Mouse (Mus musculus) liver, embryonic 12.5 days (tissue): ENCODE results near the gene Rad51b. TPM values are rescaled to one million over a fixed set of nuclear protein-coding genes. Genes with fewer than 3 reads are reported as not detected.
A peak's percentile ranks its signal among the peaks of the same experiment; 100 is the strongest.

Source experiments
- ATAC-seq: fragments of 200-750 bp; cut with Nextera tagmentation; 2 replicates; pipeline ENCODE4 v1.8.0; 2017; ENCODE audit warnings: moderate number of reproducible peaks, mild to moderate bottlenecking, moderate library complexity
- H3K27ac ChIP-seq: fragments of 300-500 bp; sonication (generic); 2 replicates; pipeline ENCODE4 v1.5.1; 2016; ENCODE audit warnings: mild to moderate bottlenecking
- H3K27me3 ChIP-seq: fragments of 300-500 bp; sonication (generic); replicated peaks from 2 replicates; pipeline ENCODE4 v1.6.1; 2016; ENCODE audit warnings: mild to moderate bottlenecking, moderate library complexity
- H3K36me3 ChIP-seq: fragments of 300-500 bp; sonication (generic); 2 replicates; pipeline ENCODE4 v1.6.1; 2016; ENCODE audit warnings: mild to moderate bottlenecking, moderate library complexity
- H3K4me1 ChIP-seq: fragments of 300-500 bp; sonication (generic); 2 replicates; pipeline ENCODE4 v1.6.1; 2016
- H3K4me2 ChIP-seq: fragments of 300-500 bp; sonication (generic); 2 replicates; pipeline ENCODE4 v1.6.1; 2016; ENCODE audit warnings: mild to moderate bottlenecking, moderate library complexity
- H3K4me3 ChIP-seq: fragments of 300-500 bp; sonication (generic); 2 replicates; pipeline ENCODE4 v1.5.1; 2016; ENCODE audit warnings: mild to moderate bottlenecking, moderate library complexity
- H3K9ac ChIP-seq: fragments of 300-500 bp; sonication (generic); 2 replicates; pipeline ENCODE4 v1.6.1; 2016; ENCODE audit warnings: mild to moderate bottlenecking, moderate library complexity
- H3K9me3 ChIP-seq: fragments of 300-500 bp; sonication (generic); replicated peaks from 2 replicates; pipeline ENCODE4 v1.6.1; 2016; ENCODE audit warnings: mild to moderate bottlenecking, moderate library complexity
- WGBS: fragments of 180-500 bp; shearing (Covaris S2); methylation state at CpG from one replicate; pipeline ENCODE4 v1.1.7; 2016; ENCODE audit not compliant: insufficient replicate concordance; 5-methylcytosine and 5-hydroxymethylcytosine counted together
- polyA plus RNA-seq: library from polyadenylated mRNA; unstranded; fragments of >200 nt; fragmentation: Nextera tagmentation; extraction: Ambion mirVana; gene quantifications from 2 replicates; pipeline ENCODE4 v1.2.1, GENCODE M21; 2016

Rad51b gene
- polyA plus RNA-seq, 1 experiment from 2014 or later = 7.5 TPM

GRCm38 (mm10) chr12:79550049-79550682 is 253.1 kb downstream of the Rad51b start:
- no peaks in the 10 kb centered on the region for H3K27me3 ChIP-seq
- no peaks in the 10 kb centered on the region for H3K36me3 ChIP-seq
- 84% methylated on average over 7 of the region's 7 CpGs for WGBS
- no peak overlapping the region for H3K27ac ChIP-seq
- no peak overlapping the region for H3K9ac ChIP-seq
- H3K4me2 ChIP-seq = no peak overlapping the region
- H3K4me1 ChIP-seq = no peaks in the 10 kb centered on the region
- H3K4me3 ChIP-seq = no peak overlapping the region
- no peak for ATAC-seq
- no peaks in the 10 kb centered on the region for H3K9me3 ChIP-seq

GRCm38 (mm10) chr12:79551274-79551673 is 254.2 kb downstream of the Rad51b start:
- no peak for ATAC-seq
- Histone ChIP-seq H3K4me3 (no peak overlapping the region), H3K9me3 (no peaks in the 10 kb centered on the region), H3K4me1 (no peaks in the 10 kb centered on the region), H3K9ac (no peak overlapping the region), H3K4me2 (no peak overlapping the region), H3K36me3 (no peaks in the 10 kb centered on the region), H3K27me3 (no peaks in the 10 kb centered on the region), H3K27ac (no peak overlapping the region)
- WGBS = 63% methylated on average over 1 of the region's 1 CpGs

- no peaks in the 10 kb centered on the region for H3K4me1 ChIP-seq
- H3K27me3 ChIP-seq = no peaks in the 10 kb centered on the region
- H3K36me3 ChIP-seq = no peaks in the 10 kb centered on the region
- no peak overlapping the region for H3K9ac ChIP-seq
- H3K9me3 ChIP-seq = no peaks in the 10 kb centered on the region
- ATAC-seq = no peak
- no peak overlapping the region for H3K4me3 ChIP-seq
- H3K4me2 ChIP-seq = no peak overlapping the region
- no peak overlapping the region for H3K27ac ChIP-seq
These were observed 256.0 kb downstream of the Rad51b start for GRCm38 (mm10) chr12:79553056-79553455.

- Histone ChIP-seq H3K4me2 (no peak overlapping the region), H3K27me3 (no peaks in the 10 kb centered on the region), H3K4me3 (no peak overlapping the region), H3K4me1 (peaks cover 17% of the 10 kb centered on the region), H3K36me3 (no peaks in the 10 kb centered on the region), H3K9me3 (no peaks in the 10 kb centered on the region), H3K27ac (peak overlapping the region; percentile 3; the same call in 1 of the 2 replicates), H3K9ac (no peak overlapping the region)
- no peak for ATAC-seq
- 67% methylated on average over 5 of the region's 5 CpGs for WGBS
These were observed 260.8 kb downstream of the Rad51b start for GRCm38 (mm10) chr12:79557904-79558303.

- no peak overlapping the region for H3K9ac ChIP-seq
- no peaks in the 10 kb centered on the region for H3K36me3 ChIP-seq
- H3K9me3 ChIP-seq = no peaks in the 10 kb centered on the region
- H3K4me1 ChIP-seq = peaks cover 17% of the 10 kb centered on the region
- no peak for ATAC-seq
- 75% methylated on average over 3 of the region's 3 CpGs for WGBS
- no peaks in the 10 kb centered on the region for H3K27me3 ChIP-seq
- H3K4me2 ChIP-seq = no peak overlapping the region
- no peak overlapping the region for H3K4me3 ChIP-seq
- no peak overlapping the region for H3K27ac ChIP-seq
These were observed 261.6 kb downstream of the Rad51b start for GRCm38 (mm10) chr12:79558711-79559110.

GRCm38 (mm10) chr12:79559410-79560015 is 262.4 kb downstream of the Rad51b start:
- no peak for ATAC-seq
- H3K9me3 ChIP-seq = no peaks in the 10 kb centered on the region
- no peaks in the 10 kb centered on the region for H3K27me3 ChIP-seq
- H3K4me2 ChIP-seq = no peak overlapping the region
- WGBS = 71% methylated on average over 4 of the region's 4 CpGs
- H3K36me3 ChIP-seq = no peaks in the 10 kb centered on the region
- no peak overlapping the region for H3K4me3 ChIP-seq
- peaks cover 17% of the 10 kb centered on the region for H3K4me1 ChIP-seq
- 0 out of 2 replicates have a peak overlapping the region, but pooled peaks have one; percentile 11 for H3K27ac ChIP-seq
- no peak overlapping the region for H3K9ac ChIP-seq

- Histone ChIP-seq H3K9me3 (no peaks in the 10 kb centered on the region), H3K4me3 (no peak overlapping the region), H3K4me2 (no peak overlapping the region), H3K27me3 (no peaks in the 10 kb centered on the region), H3K36me3 (no peaks in the 10 kb centered on the region), H3K27ac (no peak overlapping the region), H3K9ac (no peak overlapping the region), H3K4me1 (peaks cover 17% of the 10 kb centered on the region)
- WGBS = 74% methylated on average over 8 of the region's 8 CpGs
- ATAC-seq = no peak
These were observed 263.1 kb downstream of the Rad51b start for GRCm38 (mm10) chr12:79560084-79560699.

- 80% methylated on average over 4 of the region's 4 CpGs for WGBS
- ATAC-seq = no peak
- Histone ChIP-seq H3K4me1 (peaks cover 17% of the 10 kb centered on the region), H3K27ac (no peak overlapping the region), H3K9ac (no peak overlapping the region), H3K27me3 (no peaks in the 10 kb centered on the region), H3K4me3 (no peak overlapping the region), H3K36me3 (no peaks in the 10 kb centered on the region), H3K4me2 (no peak overlapping the region), H3K9me3 (no peaks in the 10 kb centered on the region)
These were observed 263.8 kb downstream of the Rad51b start for GRCm38 (mm10) chr12:79560893-79561292.

GRCm38 (mm10) chr12:79574159-79575040 is 277.3 kb downstream of the Rad51b start:
- H3K27me3 ChIP-seq = no peaks in the 10 kb centered on the region
- H3K4me3 ChIP-seq = no peak overlapping the region
- ATAC-seq = no peak
- H3K9ac ChIP-seq = no peak overlapping the region
- H3K4me2 ChIP-seq = no peak overlapping the region
- 71% methylated on average over 6 of the region's 6 CpGs for WGBS
- no peaks in the 10 kb centered on the region for H3K36me3 ChIP-seq
- H3K4me1 ChIP-seq = no peaks in the 10 kb centered on the region
- no peaks in the 10 kb centered on the region for H3K9me3 ChIP-seq
- H3K27ac ChIP-seq = no peak overlapping the region

GRCm38 (mm10) chr12:79575041-79575541 is 278.0 kb downstream of the Rad51b start:
- H3K4me1 ChIP-seq = no peaks in the 10 kb centered on the region
- H3K27ac ChIP-seq = no peak overlapping the region
- H3K4me2 ChIP-seq = no peak overlapping the region
- no peak overlapping the region for H3K4me3 ChIP-seq
- H3K9ac ChIP-seq = no peak overlapping the region
- H3K27me3 ChIP-seq = no peaks in the 10 kb centered on the region
- H3K9me3 ChIP-seq = no peaks in the 10 kb centered on the region
- ATAC-seq = no peak
- WGBS = 73% methylated on average over 7 of the region's 7 CpGs
- no peaks in the 10 kb centered on the region for H3K36me3 ChIP-seq

- Histone ChIP-seq H3K9ac (no peak overlapping the region), H3K27ac (no peak overlapping the region), H3K4me3 (no peak overlapping the region), H3K27me3 (no peaks in the 10 kb centered on the region), H3K4me2 (no peak overlapping the region), H3K9me3 (no peaks in the 10 kb centered on the region), H3K4me1 (no peaks in the 10 kb centered on the region), H3K36me3 (no peaks in the 10 kb centered on the region)
- no peak for ATAC-seq
- 72% methylated on average over 2 of the region's 2 CpGs for WGBS
These were observed 280.4 kb downstream of the Rad51b start for GRCm38 (mm10) chr12:79577525-79577924.
